Mouse (Mus musculus): ENCODE results near the gene Tnfsf18. TPM values are rescaled to one million over a fixed set of nuclear protein-coding genes. Genes with fewer than 3 reads are reported as not detected.

Gene Tnfsf18
- polyA plus RNA-seq (2012; fragmentation: generic; extraction: Trizol), result 0.04 TPM
- long read RNA-seq, experiment 1, result 0 reads
- long read RNA-seq, experiment 2, result 0 reads

DNA sequence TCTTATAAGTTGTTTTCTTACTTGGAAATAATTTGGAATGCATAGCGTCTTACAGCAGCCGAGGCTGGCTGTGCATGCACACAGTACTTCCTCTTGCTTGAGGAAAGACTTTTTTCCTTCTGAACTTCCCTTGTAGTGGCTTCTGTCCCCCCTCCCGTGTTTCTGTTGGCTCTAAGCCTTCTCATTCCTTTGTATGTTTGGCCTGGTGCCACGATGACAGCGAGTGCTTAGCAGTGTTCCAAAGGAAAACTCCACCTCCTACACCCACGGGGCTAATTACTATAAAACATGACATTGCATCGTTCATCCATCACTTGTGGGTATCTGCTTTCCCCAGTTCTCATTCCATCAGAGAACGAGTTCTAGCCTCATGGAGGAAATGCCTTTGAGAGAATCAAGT is at the start of gene Tnfsf18:
Tnfsf18 (plus strand) TSS at position 313 of the 400 bp plus-strand sequence.
- H3ac ChIP-seq (ENCODE audit: control insufficient read depth, insufficient read length, low read depth), result no peak within 1 kb of the TSS
- TF ChIP-seq MAX (IDR thresholded peaks at IDR 0.05) (no peak), CEBPB (IDR thresholded peaks at IDR 0.05; ENCODE audit: low read depth) (no peak)
- H3K27me3 ChIP-seq (ENCODE audit: control insufficient read depth, insufficient read depth, insufficient read length), result no peaks in the 10 kb centered on the region
- H3K36me3 ChIP-seq (ENCODE audit: control insufficient read depth, insufficient read depth), result no peaks in the 10 kb centered on the region
- H3K79me2 ChIP-seq (ENCODE audit: control insufficient read depth, insufficient read depth), result no peaks in the 10 kb centered on the region
- no peaks in the 10 kb centered on the region for H3K79me3 ChIP-seq (ENCODE audit: low read depth)
- H3K4me3 ChIP-seq (ENCODE audit: insufficient read depth, poor library complexity, severe bottlenecking), result no peak within 1 kb of the TSS

DNA sequence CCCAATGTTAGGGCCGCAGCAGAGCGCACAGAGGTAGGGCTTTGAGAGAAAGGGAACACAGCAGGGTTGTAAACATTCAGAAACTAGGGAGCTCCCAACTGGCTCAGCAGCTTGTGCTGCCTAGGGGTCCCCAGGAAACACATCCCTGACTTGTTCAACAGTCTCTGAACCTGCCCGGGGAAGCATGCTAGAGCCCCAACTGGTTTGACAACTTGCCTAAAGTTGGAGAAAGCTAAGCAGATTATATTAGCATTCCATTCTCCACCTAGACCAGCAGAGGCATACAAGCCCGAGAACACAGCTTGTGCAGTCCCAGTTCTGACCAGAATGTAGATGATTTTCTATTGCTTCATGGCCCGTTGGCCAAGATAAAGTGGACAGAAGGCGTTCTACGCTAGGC is 49.6 kb upstream of the Tnfsf18 start:
- no peaks in the 10 kb centered on the region for H3K79me3 ChIP-seq (ENCODE audit: low read depth)
- H3K79me2 ChIP-seq (ENCODE audit: control insufficient read depth, insufficient read depth), result no peaks in the 10 kb centered on the region
- no peaks in the 10 kb centered on the region for H3K27me3 ChIP-seq (ENCODE audit: control insufficient read depth, insufficient read depth, insufficient read length)
- no peak overlapping the region for H3ac ChIP-seq (ENCODE audit: control insufficient read depth, insufficient read length, low read depth)
- no peak overlapping the region for H3K4me3 ChIP-seq (ENCODE audit: insufficient read depth, poor library complexity, severe bottlenecking)
- H3K36me3 ChIP-seq (ENCODE audit: control insufficient read depth, insufficient read depth), result no peaks in the 10 kb centered on the region
- TF ChIP-seq MAX (IDR thresholded peaks at IDR 0.05) (no peak), USF1 (IDR thresholded peaks at IDR 0.05; ENCODE audit: low read depth) (no peak), MYOG (IDR thresholded peaks at IDR 0.05; ENCODE audit: control insufficient read depth, extremely low read depth, insufficient read length) (no peak), FOSL1 (IDR thresholded peaks at IDR 0.05; ENCODE audit: insufficient read depth, low read length, poor library complexity, severe bottlenecking) (no peak), CEBPB (IDR thresholded peaks at IDR 0.05; ENCODE audit: low read depth) (no peak), MYOD1 (IDR thresholded peaks at IDR 0.05; ENCODE audit: control insufficient read depth, insufficient read length, low read depth) (no peak), CTCF (IDR thresholded peaks at IDR 0.05; ENCODE audit: control insufficient read depth, insufficient read depth, insufficient read length) (no peak)

DNA sequence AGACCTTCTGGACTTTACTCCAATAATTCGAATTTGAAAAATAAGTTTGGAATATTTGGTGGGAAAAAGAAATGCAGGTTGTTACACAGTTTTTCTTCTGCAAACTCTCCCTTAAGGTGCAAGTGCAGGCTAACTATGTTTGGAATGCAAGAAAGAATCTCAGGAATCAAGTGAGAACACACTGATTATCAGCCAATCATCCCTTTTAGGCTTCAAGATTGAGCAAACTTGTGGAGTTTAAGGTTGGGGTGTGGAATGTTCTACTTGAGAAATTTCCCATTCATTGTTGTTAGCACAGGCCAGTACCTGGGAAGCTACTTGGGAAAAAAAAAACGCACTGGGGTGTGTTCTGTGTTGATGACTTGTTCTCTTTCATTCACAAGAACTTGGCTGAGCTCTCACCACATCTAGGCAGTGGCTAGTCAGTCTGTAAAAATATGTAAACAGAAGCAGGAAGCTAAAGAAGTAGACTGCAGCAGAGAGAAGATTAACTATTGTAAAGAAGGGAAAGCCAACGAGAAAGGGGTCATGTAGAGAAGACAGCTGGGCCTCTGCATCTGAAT is 42.7 kb upstream of the Tnfsf18 start:
- H3K4me3 ChIP-seq (ENCODE audit: insufficient read depth, poor library complexity, severe bottlenecking), result no peak overlapping the region
- no peaks in the 10 kb centered on the region for H3K27me3 ChIP-seq (ENCODE audit: control insufficient read depth, insufficient read depth, insufficient read length)
- H3K79me2 ChIP-seq (ENCODE audit: control insufficient read depth, insufficient read depth), result no peaks in the 10 kb centered on the region
- no peaks in the 10 kb centered on the region for H3K36me3 ChIP-seq (ENCODE audit: control insufficient read depth, insufficient read depth)
- H3K79me3 ChIP-seq (ENCODE audit: low read depth), result no peaks in the 10 kb centered on the region
- no peak overlapping the region for H3ac ChIP-seq (ENCODE audit: control insufficient read depth, insufficient read length, low read depth)
- TF ChIP-seq CEBPB (IDR thresholded peaks at IDR 0.05; ENCODE audit: low read depth), result no peak
- no peak for TF ChIP-seq MAX (IDR thresholded peaks at IDR 0.05)
- no peak for TF ChIP-seq MYOD1 (IDR thresholded peaks at IDR 0.05; ENCODE audit: control insufficient read depth, insufficient read length, low read depth)
- no peak for TF ChIP-seq USF1 (IDR thresholded peaks at IDR 0.05; ENCODE audit: low read depth)
- no peak for TF ChIP-seq CTCF (IDR thresholded peaks at IDR 0.05; ENCODE audit: control insufficient read depth, insufficient read depth, insufficient read length)
- TF ChIP-seq MYOG (IDR thresholded peaks at IDR 0.05; ENCODE audit: control insufficient read depth, extremely low read depth, insufficient read length), result no peak
- TF ChIP-seq FOSL1 (IDR thresholded peaks at IDR 0.05; ENCODE audit: insufficient read depth, low read length, poor library complexity, severe bottlenecking), result no peak

DNA sequence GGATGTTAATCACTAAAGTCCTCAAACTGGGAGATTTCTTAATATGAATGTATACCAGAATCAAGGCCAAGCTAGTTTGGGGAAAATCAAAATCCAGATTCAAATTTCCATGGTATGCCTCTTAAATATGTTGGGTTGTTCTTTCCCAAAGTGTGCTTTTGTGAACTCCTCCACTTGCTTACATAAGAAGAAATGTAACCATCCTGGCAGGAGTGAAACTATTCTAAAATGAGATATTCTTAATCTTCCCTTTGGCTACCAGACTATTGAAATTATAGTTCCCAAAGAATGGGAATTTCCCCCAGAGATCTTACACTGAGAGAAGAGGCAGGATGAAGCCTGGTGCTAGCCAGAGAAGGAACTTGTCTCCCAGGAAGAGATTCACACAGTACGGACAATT is 42.2 kb upstream of the Tnfsf18 start:
- no peak for TF ChIP-seq MAX (IDR thresholded peaks at IDR 0.05)
- TF ChIP-seq MYOD1 (IDR thresholded peaks at IDR 0.05; ENCODE audit: control insufficient read depth, insufficient read length, low read depth), result no peak
- no peak for TF ChIP-seq USF1 (IDR thresholded peaks at IDR 0.05; ENCODE audit: low read depth)
- no peak for TF ChIP-seq MYOG (IDR thresholded peaks at IDR 0.05; ENCODE audit: control insufficient read depth, extremely low read depth, insufficient read length)
- TF ChIP-seq CTCF (IDR thresholded peaks at IDR 0.05; ENCODE audit: control insufficient read depth, insufficient read depth, insufficient read length), result no peak
- TF ChIP-seq CEBPB (IDR thresholded peaks at IDR 0.05; ENCODE audit: low read depth), result no peak
- TF ChIP-seq FOSL1 (IDR thresholded peaks at IDR 0.05; ENCODE audit: insufficient read depth, low read length, poor library complexity, severe bottlenecking), result no peak
- no peaks in the 10 kb centered on the region for H3K27me3 ChIP-seq (ENCODE audit: control insufficient read depth, insufficient read depth, insufficient read length)
- no peaks in the 10 kb centered on the region for H3K79me3 ChIP-seq (ENCODE audit: low read depth)
- H3ac ChIP-seq (ENCODE audit: control insufficient read depth, insufficient read length, low read depth), result no peak overlapping the region
- no peak overlapping the region for H3K4me3 ChIP-seq (ENCODE audit: insufficient read depth, poor library complexity, severe bottlenecking)
- H3K79me2 ChIP-seq (ENCODE audit: control insufficient read depth, insufficient read depth), result no peaks in the 10 kb centered on the region
- no peaks in the 10 kb centered on the region for H3K36me3 ChIP-seq (ENCODE audit: control insufficient read depth, insufficient read depth)

DNA sequence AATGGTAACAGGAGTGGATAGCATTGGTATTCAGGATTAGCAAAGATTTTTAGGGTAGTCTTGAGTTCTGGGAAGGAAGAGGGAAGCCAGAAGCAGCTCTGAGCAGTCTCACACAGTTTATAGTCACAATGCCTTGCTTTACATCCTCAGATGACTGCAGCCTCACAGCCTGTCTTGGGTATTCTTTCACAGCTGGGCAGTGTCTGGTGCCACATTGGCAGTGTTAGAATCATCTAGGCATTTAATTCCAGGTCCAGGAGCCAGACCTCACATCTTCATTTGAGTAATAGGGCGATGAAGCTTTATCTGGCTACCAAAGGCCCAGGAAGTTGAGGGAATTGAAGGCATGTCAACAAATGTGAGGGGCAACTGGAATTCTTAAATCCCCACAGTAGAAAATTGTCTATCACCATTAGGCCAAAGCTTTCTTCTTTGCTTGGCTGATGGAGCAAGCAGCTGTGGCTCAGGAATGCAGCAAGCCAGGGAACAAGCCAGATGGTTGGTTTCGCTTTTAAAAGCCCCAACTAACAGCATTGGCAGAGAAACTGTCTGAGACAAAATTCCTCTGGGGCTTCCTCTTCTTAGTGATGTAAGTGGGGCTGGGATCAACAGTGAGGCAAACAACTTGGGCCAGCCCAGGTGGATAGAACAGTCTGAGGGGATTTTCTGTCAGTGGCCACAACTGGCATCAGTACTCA is 30.9 kb upstream of the Tnfsf18 start:
- Histone ChIP-seq H3ac (ENCODE audit: control insufficient read depth, insufficient read length, low read depth) (no peak overlapping the region), H3K79me2 (ENCODE audit: control insufficient read depth, insufficient read depth) (no peaks in the 10 kb centered on the region), H3K36me3 (ENCODE audit: control insufficient read depth, insufficient read depth) (no peaks in the 10 kb centered on the region), H3K4me3 (ENCODE audit: insufficient read depth, poor library complexity, severe bottlenecking) (no peak overlapping the region), H3K27me3 (ENCODE audit: control insufficient read depth, insufficient read depth, insufficient read length) (no peaks in the 10 kb centered on the region), H3K79me3 (ENCODE audit: low read depth) (no peaks in the 10 kb centered on the region)
- TF ChIP-seq MAX (IDR thresholded peaks at IDR 0.05), result no peak
- TF ChIP-seq CEBPB (IDR thresholded peaks at IDR 0.05; ENCODE audit: low read depth), result no peak

DNA sequence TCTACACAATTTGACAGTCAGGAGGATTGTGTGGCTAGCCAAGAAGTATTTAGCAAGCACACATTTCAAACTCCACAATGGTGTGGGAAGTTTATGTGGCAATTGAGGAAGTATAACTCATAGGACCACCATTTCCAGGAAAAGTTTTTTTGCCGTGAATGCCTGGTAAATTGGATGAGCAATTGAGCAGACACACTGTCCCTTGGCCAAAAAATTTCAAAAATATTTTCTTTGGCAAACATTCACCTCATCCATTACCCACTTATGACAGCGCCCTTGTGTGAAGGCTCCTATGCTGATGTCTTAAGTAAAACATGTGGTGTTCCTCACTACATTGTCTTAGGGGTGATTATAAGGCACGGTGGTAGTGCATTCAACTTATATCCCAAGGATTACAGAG is 17.2 kb upstream of the Tnfsf18 start:
- H3K79me2 ChIP-seq (ENCODE audit: control insufficient read depth, insufficient read depth), result no peaks in the 10 kb centered on the region
- H3K27me3 ChIP-seq (ENCODE audit: control insufficient read depth, insufficient read depth, insufficient read length), result no peaks in the 10 kb centered on the region
- H3ac ChIP-seq (ENCODE audit: control insufficient read depth, insufficient read length, low read depth), result no peak overlapping the region
- no peak overlapping the region for H3K4me3 ChIP-seq (ENCODE audit: insufficient read depth, poor library complexity, severe bottlenecking)
- no peaks in the 10 kb centered on the region for H3K79me3 ChIP-seq (ENCODE audit: low read depth)
- H3K36me3 ChIP-seq (ENCODE audit: control insufficient read depth, insufficient read depth), result no peaks in the 10 kb centered on the region
- no peak for TF ChIP-seq FOSL1 (IDR thresholded peaks at IDR 0.05; ENCODE audit: insufficient read depth, low read length, poor library complexity, severe bottlenecking)
- no peak for TF ChIP-seq MYOG (IDR thresholded peaks at IDR 0.05; ENCODE audit: control insufficient read depth, extremely low read depth, insufficient read length)
